Mouse (Mus musculus): ENCODE measurements at regions not wholly inside any gene's neighbourhood (a gene's known extent, or its start where the extent isn't known, plus 50 kb on each side); places are given as distances from the start of the nearest gene placed in this dataset.

DNA sequence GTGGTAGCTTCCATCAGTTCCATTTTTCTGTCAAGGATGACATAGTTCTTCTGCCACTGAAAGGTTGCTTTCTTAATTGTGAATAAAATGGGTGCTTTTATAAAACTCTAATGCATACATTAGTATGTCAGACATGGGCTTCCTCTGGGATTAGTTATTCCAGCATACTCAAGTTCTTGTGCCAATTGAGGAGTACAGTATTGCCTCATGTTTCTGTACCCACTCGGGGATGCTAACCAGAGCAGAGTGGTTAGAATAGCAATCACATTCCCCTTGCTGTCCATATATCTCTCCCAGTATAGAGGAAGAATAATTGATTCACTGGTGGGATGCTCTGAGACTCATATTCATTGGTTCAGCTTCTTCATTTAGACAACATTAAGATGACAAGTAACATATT, 119.5 kb downstream of the Fam84a start:
- no peaks in the 10 kb centered on the region for H3K27me3 ChIP-seq (ENCODE audit: insufficient read depth, low read length)
- H3K9me3 ChIP-seq (replicated peaks; ENCODE audit: low read length) = no peaks in the 10 kb centered on the region
- no peaks in the 10 kb centered on the region for H3K4me1 ChIP-seq (replicated peaks; ENCODE audit: insufficient read depth, low read length)
- DNase-seq (ENCODE audit: low spot score) (no peak), ATAC-seq (replicated peaks; ENCODE audit: low FRiP score, low read depth) (no peak)
- H3K9ac ChIP-seq (ENCODE audit: low read depth, low read length) = no peak overlapping the region
- no peak overlapping the region for H3K4me2 ChIP-seq (ENCODE audit: low read length)
- no peak overlapping the region for H3K27ac ChIP-seq
- no peak overlapping the region for H3K4me3 ChIP-seq (replicated peaks; ENCODE audit: low read depth, low read length)
- 78% methylated on average over 1 of the region's 1 CpGs for WGBS
- TF ChIP-seq CTCF (IDR thresholded peaks at IDR 0.05; ENCODE audit: low read depth) = no peak
- H3K36me3 ChIP-seq (ENCODE audit: insufficient read depth, low read length) = no peaks in the 10 kb centered on the region

DNA sequence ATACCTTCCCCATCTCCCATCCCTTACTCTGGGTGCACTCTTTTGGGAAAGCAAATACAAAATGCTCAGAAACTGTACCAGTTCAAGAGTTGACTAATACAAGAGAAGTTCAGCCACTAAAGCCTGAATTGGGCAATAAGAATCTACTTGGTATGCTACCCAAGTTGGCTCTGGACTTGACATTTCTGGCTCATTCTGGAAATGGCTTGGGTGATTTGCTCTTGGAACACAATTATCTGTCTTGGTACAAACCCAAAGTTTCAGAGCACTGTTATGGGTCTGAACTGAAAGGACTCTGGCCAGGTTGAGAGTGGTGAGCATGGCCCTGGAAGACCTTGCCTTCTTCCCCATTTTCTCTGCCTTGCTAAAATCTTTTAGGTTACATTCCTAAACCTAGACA, 136.6 kb downstream of the Fam84a start:
- Histone ChIP-seq H3K27ac (no peak overlapping the region), H3K9me3 (replicated peaks; ENCODE audit: low read length) (no peaks in the 10 kb centered on the region), H3K36me3 (ENCODE audit: insufficient read depth, low read length) (no peaks in the 10 kb centered on the region), H3K4me3 (replicated peaks; ENCODE audit: low read depth, low read length) (no peak overlapping the region), H3K27me3 (ENCODE audit: insufficient read depth, low read length) (no peaks in the 10 kb centered on the region), H3K4me2 (ENCODE audit: low read length) (no peak overlapping the region), H3K9ac (ENCODE audit: low read depth, low read length) (no peak overlapping the region), H3K4me1 (replicated peaks; ENCODE audit: insufficient read depth, low read length) (no peaks in the 10 kb centered on the region)
- no peak for TF ChIP-seq CTCF (IDR thresholded peaks at IDR 0.05; ENCODE audit: low read depth)
- DNase-seq (ENCODE audit: low spot score) (no peak), ATAC-seq (replicated peaks; ENCODE audit: low FRiP score, low read depth) (no peak)

DNA sequence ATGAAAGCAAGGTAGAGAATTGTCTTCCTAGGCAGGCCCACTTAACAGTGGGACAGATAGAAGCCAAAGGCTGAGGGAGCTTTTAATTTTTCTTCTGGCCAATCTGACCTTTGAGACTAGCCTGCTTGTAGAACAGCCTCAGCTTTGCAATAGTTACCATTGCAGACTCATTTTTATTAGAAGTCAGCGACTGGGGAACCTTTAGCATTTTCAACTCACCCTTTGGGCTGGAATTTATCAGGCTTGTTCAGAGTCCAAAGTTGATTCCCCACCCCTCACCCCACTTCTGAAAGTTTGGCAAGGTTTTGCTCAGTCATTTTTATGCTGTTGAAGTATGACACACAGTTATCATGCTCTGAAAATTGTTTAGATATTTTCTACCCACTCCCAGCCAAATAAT, 145.9 kb downstream of the Fam84a start:
- no peaks in the 10 kb centered on the region for H3K9me3 ChIP-seq (replicated peaks; ENCODE audit: low read length)
- no peaks in the 10 kb centered on the region for H3K27me3 ChIP-seq (ENCODE audit: insufficient read depth, low read length)
- H3K36me3 ChIP-seq (ENCODE audit: insufficient read depth, low read length) = no peaks in the 10 kb centered on the region
- no peak overlapping the region for H3K9ac ChIP-seq (ENCODE audit: low read depth, low read length)
- TF ChIP-seq CTCF (IDR thresholded peaks at IDR 0.05; ENCODE audit: low read depth) = no peak
- WGBS = 51% methylated on average over 1 of the region's 1 CpGs
- no peak overlapping the region for H3K4me3 ChIP-seq (replicated peaks; ENCODE audit: low read depth, low read length)
- DNase-seq (ENCODE audit: low spot score) = no peak
- H3K4me2 ChIP-seq (ENCODE audit: low read length) = no peak overlapping the region
- no peak overlapping the region for H3K27ac ChIP-seq
- no peak for ATAC-seq (replicated peaks; ENCODE audit: low FRiP score, low read depth)
- H3K4me1 ChIP-seq (replicated peaks; ENCODE audit: insufficient read depth, low read length) = no peaks in the 10 kb centered on the region

DNA sequence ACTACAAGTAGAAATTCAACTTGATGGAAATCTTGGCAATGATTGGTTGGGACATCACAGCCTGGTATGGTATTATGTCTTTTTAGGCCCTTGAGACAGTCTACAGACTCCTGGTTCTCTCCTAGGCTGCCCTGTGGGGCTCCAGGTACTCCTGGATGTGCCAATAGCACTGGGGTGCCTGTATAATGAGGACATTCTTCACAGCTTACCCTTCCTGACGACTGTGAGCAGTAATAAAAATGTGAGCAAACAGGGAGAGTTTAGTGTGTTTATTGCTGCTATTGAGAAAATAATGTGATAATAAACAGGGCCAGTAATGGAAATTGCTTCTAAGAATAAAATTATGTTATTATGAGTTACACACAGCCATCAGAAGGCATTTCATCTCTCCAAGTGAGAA, 150.2 kb downstream of the Fam84a start:
- Histone ChIP-seq H3K4me2 (ENCODE audit: low read length) (no peak overlapping the region), H3K9ac (ENCODE audit: low read depth, low read length) (no peak overlapping the region), H3K27ac (no peak overlapping the region), H3K9me3 (replicated peaks; ENCODE audit: low read length) (no peaks in the 10 kb centered on the region), H3K4me3 (replicated peaks; ENCODE audit: low read depth, low read length) (no peak overlapping the region), H3K36me3 (ENCODE audit: insufficient read depth, low read length) (no peaks in the 10 kb centered on the region), H3K27me3 (ENCODE audit: insufficient read depth, low read length) (no peaks in the 10 kb centered on the region), H3K4me1 (replicated peaks; ENCODE audit: insufficient read depth, low read length) (no peaks in the 10 kb centered on the region)
- ATAC-seq (replicated peaks; ENCODE audit: low FRiP score, low read depth) (no peak), DNase-seq (ENCODE audit: low spot score) (no peak)
- WGBS = 38% methylated on average over 1 of the region's 1 CpGs
- TF ChIP-seq CTCF (IDR thresholded peaks at IDR 0.05; ENCODE audit: low read depth) = no peak

DNA sequence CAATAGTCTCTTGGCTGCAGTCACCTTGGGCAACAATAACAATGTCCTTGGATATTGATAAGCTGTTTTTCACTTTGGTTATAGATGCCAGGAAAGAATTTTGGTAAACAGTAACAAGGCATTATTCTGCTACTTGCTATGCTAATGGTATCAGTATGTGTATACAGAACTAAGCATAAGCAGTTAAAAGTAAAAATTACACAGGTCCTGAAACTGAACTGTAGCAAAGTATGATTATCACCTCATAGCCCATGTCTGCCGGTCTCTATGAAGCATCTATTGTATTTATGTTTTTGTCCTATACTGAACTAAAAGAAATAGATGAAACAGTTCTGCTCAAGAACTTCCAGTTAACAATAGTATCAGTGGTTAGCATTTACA, 167.5 kb downstream of the Fam84a start:
- TF ChIP-seq CTCF (IDR thresholded peaks at IDR 0.05; ENCODE audit: low read depth) = no peak
- no peaks in the 10 kb centered on the region for H3K9me3 ChIP-seq (replicated peaks; ENCODE audit: low read length)
- no peak for ATAC-seq (replicated peaks; ENCODE audit: low FRiP score, low read depth)
- no peaks in the 10 kb centered on the region for H3K36me3 ChIP-seq (ENCODE audit: insufficient read depth, low read length)
- H3K4me2 ChIP-seq (ENCODE audit: low read length) = no peak overlapping the region
- no peaks in the 10 kb centered on the region for H3K27me3 ChIP-seq (ENCODE audit: insufficient read depth, low read length)
- no peak overlapping the region for H3K9ac ChIP-seq (ENCODE audit: low read depth, low read length)
- 94% methylated on average over 1 of the region's 1 CpGs for WGBS
- no peaks in the 10 kb centered on the region for H3K4me1 ChIP-seq (replicated peaks; ENCODE audit: insufficient read depth, low read length)
- no peak for DNase-seq (ENCODE audit: low spot score)
- no peak overlapping the region for H3K4me3 ChIP-seq (replicated peaks; ENCODE audit: low read depth, low read length)
- no peak overlapping the region for H3K27ac ChIP-seq

DNA sequence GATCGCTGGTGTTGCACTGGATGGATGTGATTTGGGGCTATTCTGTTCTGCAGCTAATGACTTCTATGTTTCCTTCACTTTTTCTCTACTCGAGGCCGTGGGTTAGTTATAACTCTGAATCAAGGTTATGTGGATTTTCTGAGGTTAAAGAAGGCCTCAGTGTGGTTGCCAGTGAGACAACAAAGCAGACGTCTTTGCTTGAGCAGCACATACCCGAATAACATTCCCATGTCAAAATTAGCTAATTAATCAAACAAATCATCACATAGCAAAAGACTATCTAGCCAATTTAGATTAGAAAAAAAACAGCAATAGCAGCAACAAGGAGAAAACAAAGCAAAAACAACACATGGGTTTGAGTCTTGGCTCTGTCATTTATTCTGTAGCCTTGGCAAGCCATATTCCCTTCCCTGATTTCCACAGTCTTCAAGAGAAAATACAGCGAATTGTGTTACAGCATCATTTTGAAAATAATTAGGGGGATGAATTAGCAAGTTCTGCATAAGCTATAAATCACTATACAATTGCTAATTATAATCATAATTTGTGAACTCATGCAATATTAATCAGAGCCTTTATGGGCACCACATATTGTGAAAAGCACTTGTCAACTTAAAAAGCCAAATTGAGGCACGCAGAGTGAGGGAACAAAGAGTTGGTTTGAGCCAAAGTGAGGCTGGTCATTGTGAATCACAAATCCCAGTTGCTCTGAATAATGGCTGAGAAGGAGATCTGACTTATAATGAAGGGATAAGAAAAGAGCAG, 168.0 kb downstream of the Fam84a start:
- TF ChIP-seq CTCF (IDR thresholded peaks at IDR 0.05; ENCODE audit: low read depth) = no peak
- WGBS = 61% methylated on average over 7 of the region's 7 CpGs
- Histone ChIP-seq H3K9me3 (replicated peaks; ENCODE audit: low read length) (no peaks in the 10 kb centered on the region), H3K27me3 (ENCODE audit: insufficient read depth, low read length) (no peaks in the 10 kb centered on the region), H3K4me3 (replicated peaks; ENCODE audit: low read depth, low read length) (no peak overlapping the region), H3K4me2 (ENCODE audit: low read length) (no peak overlapping the region), H3K4me1 (replicated peaks; ENCODE audit: insufficient read depth, low read length) (no peaks in the 10 kb centered on the region), H3K9ac (ENCODE audit: low read depth, low read length) (no peak overlapping the region), H3K36me3 (ENCODE audit: insufficient read depth, low read length) (no peaks in the 10 kb centered on the region), H3K27ac (no peak overlapping the region)
- no peak for DNase-seq (ENCODE audit: low spot score)
- ATAC-seq (replicated peaks; ENCODE audit: low FRiP score, low read depth) = no peak

DNA sequence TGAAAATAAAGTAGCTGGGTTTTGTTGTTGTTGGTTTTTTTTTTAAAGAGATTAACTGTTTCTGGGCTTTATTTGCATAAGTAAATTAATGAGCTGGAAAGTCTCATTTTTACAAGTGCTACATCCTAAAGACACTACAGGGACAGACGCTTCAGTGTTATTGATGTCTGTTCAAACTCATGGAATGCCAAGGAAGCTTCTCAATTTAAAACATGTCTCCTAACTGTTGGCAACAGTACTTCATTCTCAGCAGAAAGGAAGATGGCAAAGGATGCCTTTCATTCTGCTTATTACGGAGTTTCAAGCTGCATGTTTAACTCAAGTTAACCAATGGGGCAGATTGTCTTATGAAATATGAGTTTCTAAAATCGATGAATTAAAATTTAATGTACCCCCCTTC, 187.3 kb downstream of the Fam84a start:
- H3K4me3 ChIP-seq (replicated peaks; ENCODE audit: low read depth, low read length) = no peak overlapping the region
- no peaks in the 10 kb centered on the region for H3K4me1 ChIP-seq (replicated peaks; ENCODE audit: insufficient read depth, low read length)
- H3K9ac ChIP-seq (ENCODE audit: low read depth, low read length) = no peak overlapping the region
- no peak for DNase-seq (ENCODE audit: low spot score)
- no peak overlapping the region for H3K27ac ChIP-seq
- no peak overlapping the region for H3K4me2 ChIP-seq (ENCODE audit: low read length)
- WGBS = 69% methylated on average over 3 of the region's 3 CpGs
- H3K36me3 ChIP-seq (ENCODE audit: insufficient read depth, low read length) = no peaks in the 10 kb centered on the region
- no peak for ATAC-seq (replicated peaks; ENCODE audit: low FRiP score, low read depth)
- no peak for TF ChIP-seq CTCF (IDR thresholded peaks at IDR 0.05; ENCODE audit: low read depth)
- H3K9me3 ChIP-seq (replicated peaks; ENCODE audit: low read length) = no peaks in the 10 kb centered on the region
- no peaks in the 10 kb centered on the region for H3K27me3 ChIP-seq (ENCODE audit: insufficient read depth, low read length)

Measured in kidney, postnatal 0 days (tissue).